Mouse (Mus musculus): ENCODE data around the gene Zdhhc12. TPM values are rescaled to one million over a fixed set of nuclear protein-coding genes. Genes with fewer than 3 reads are reported as not detected.
"Not testable (repeated sequence)": the region's sequence is repeated elsewhere in the genome, so short reads cannot be mapped to it uniquely, and the experiment has no call there.

Zdhhc12 gene
- polyA plus RNA-seq (2016; fragmentation: Nextera tagmentation; extraction: Ambion mirVana) = 65.5 and 66.2 TPM in 2 replicates

DNA sequence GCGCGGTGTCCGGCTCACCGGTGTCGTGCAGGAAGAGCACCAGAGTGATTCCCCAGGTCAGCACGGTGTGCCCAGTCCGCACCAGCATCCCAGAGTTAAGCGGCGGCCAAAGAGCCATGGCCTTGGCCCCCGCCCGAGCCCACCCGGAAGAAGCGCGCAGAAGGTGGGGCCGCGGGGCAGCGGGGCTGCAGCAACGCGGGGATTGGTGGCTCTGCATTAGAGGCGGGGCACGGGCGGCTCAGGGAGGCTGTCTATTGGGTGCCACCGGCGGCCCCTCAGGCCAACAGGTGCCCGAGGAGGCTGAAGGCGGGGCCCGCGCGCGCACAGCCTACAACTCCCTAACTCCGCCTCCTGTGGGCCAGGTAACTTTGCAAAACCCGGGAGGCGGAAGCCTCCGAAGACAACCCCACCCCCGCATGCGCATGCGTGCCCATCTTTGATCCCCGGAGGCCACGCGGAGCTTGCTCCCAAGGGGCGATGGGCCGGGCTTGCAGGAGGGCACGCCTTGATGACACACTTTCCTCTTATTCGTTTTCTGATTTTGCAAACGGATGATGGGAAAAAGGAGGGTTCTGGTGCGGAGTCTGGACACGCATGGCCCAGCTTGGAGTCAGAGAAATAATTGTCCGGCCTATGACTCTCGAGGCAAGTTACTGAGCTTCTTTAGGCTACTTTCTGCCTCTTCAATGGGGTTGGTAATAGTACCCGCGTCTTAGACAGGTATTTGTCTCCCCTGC, at the start of gene Zdhhc12:
TSS of gene Zdhhc12 (minus strand) at position 178 of the 737 bp plus-strand sequence.
- no peaks in the 10 kb centered on the region for H3K27me3 ChIP-seq (ENCODE audit: insufficient read depth, poor library complexity, severe bottlenecking)
- peak; percentile 100 for DNase-seq (ENCODE audit: low spot score)
- peak within 1 kb of the TSS; percentile 78 for H3K4me3 ChIP-seq
- peak within 1 kb of the TSS; percentile 88 for H3K27ac ChIP-seq
- peaks cover 35% of the 10 kb centered on the region for H3K4me1 ChIP-seq
- WGBS = under 1% methylated on average over 51 of the region's 51 CpGs
- no peaks in the 10 kb centered on the region for H3K9me3 ChIP-seq
- peaks cover 52% of the 10 kb centered on the region for H3K36me3 ChIP-seq

GRCm38 (mm10) chr2:30140021-30140420, 46.6 kb upstream of the Zdhhc12 start:
- 90% methylated on average over 4 of the region's 4 CpGs for WGBS
- not testable (repeated sequence) for H3K4me3 ChIP-seq; DNase-seq (ENCODE audit: low spot score); H3K9me3 ChIP-seq; H3K27ac ChIP-seq; H3K27me3 ChIP-seq (ENCODE audit: insufficient read depth, poor library complexity, severe bottlenecking); H3K4me1 ChIP-seq
- H3K36me3 ChIP-seq = peaks cover 84% of the 10 kb centered on the region

- DNase-seq (ENCODE audit: low spot score) = no peak
- peaks cover 24% of the 10 kb centered on the region for H3K4me1 ChIP-seq
- no peaks in the 10 kb centered on the region for H3K9me3 ChIP-seq
- no peak overlapping the region for H3K4me3 ChIP-seq
- no peak overlapping the region for H3K27ac ChIP-seq
- peaks cover 48% of the 10 kb centered on the region for H3K36me3 ChIP-seq
- WGBS = 81% methylated on average over 10 of the region's 10 CpGs
- no peaks in the 10 kb centered on the region for H3K27me3 ChIP-seq (ENCODE audit: insufficient read depth, poor library complexity, severe bottlenecking)
These were observed 43.0 kb upstream of the Zdhhc12 start for GRCm38 (mm10) chr2:30136458-30136857.

GRCm38 (mm10) chr2:30134928-30135620, 41.6 kb upstream of the Zdhhc12 start:
- Histone ChIP-seq H3K4me3 (peak overlapping the region; percentile 88), H3K4me1 (peaks cover 24% of the 10 kb centered on the region), H3K9me3 (no peaks in the 10 kb centered on the region), H3K36me3 (peaks cover 35% of the 10 kb centered on the region), H3K27me3 (ENCODE audit: insufficient read depth, poor library complexity, severe bottlenecking) (no peaks in the 10 kb centered on the region), H3K27ac (peak overlapping the region; percentile 92)
- no peak for DNase-seq (ENCODE audit: low spot score)
- 73% methylated on average over 10 of the region's 10 CpGs for WGBS

DNA sequence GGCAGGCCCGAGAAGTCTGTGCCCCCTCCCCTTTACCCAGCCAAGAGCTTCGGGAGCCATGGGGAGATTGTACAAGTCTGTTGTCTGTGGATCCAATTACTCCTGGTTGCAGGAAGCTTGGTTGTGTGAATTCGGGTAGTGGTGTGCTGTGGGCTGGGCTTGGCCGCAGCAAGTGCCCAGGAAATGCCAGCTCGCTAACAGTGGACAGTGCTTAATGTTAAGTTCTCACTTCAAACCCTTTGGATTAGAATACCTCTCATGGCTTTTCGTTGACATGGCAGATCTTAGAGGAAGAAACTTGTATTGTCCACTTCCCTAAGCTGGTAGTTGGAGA, 40.9 kb upstream of the Zdhhc12 start:
- peaks cover 24% of the 10 kb centered on the region for H3K4me1 ChIP-seq
- no peaks in the 10 kb centered on the region for H3K9me3 ChIP-seq
- DNase-seq (ENCODE audit: low spot score) = no peak
- no peaks in the 10 kb centered on the region for H3K27me3 ChIP-seq (ENCODE audit: insufficient read depth, poor library complexity, severe bottlenecking)
- H3K4me3 ChIP-seq = peak overlapping the region; percentile 88
- WGBS = 25% methylated on average over 6 of the region's 6 CpGs
- H3K36me3 ChIP-seq = peaks cover 33% of the 10 kb centered on the region
- H3K27ac ChIP-seq = peak overlapping the region; percentile 92

DNA sequence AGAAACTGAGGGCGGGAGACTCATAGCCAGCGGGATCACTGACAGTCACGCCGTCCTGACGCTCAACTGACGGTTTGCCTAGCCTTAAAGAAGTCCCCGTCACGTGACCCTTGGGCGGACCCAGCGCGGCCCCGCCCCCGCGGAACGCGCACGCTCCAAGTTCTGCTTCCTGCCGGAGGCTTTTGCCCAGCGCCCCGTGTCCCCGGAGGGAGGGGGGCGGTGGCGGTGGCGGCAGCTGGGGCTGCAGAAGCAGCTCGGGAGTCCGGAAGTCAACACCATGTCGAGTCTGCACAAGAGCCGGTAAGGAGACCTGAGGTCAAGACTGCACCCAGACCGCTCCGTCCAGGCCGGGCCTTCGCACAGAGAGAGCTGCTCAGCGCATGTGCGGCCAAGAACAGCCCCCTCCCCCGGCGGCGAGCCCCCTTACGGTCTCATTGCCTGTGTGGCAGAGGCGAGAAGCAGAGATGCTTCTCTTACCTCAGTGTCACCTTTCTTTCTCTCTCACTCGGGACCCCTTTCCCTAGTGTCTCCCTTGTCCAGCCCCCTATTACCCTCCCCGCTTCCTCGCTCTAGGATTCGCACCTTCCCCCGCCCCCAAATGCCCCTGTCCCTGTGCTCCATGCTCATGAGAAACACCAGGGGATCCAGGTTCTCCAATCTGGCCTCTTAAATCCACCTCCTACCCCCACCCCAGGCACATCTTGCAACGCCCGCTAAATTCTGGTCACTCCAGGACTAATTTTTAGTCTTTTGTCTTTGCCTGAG, 40.3 kb upstream of the Zdhhc12 start, which contains the start of gene Tbc1d13:
TSS of gene Tbc1d13 (plus strand) at position 134 of the 765 bp plus-strand sequence.
- H3K27ac ChIP-seq = peak within 1 kb of the TSS; percentile 92
- H3K4me3 ChIP-seq = peak within 1 kb of the TSS; percentile 88
- no peaks in the 10 kb centered on the region for H3K9me3 ChIP-seq
- DNase-seq (ENCODE audit: low spot score) = peak; percentile 99
- H3K4me1 ChIP-seq = peaks cover 24% of the 10 kb centered on the region
- peaks cover 33% of the 10 kb centered on the region for H3K36me3 ChIP-seq
- no peaks in the 10 kb centered on the region for H3K27me3 ChIP-seq (ENCODE audit: insufficient read depth, poor library complexity, severe bottlenecking)
- WGBS = under 1% methylated on average over 46 of the region's 46 CpGs

- peaks cover 28% of the 10 kb centered on the region for H3K36me3 ChIP-seq
- no peaks in the 10 kb centered on the region for H3K27me3 ChIP-seq (ENCODE audit: insufficient read depth, poor library complexity, severe bottlenecking)
- no peaks in the 10 kb centered on the region for H3K9me3 ChIP-seq
- peak overlapping the region; percentile 88 for H3K4me3 ChIP-seq
- peaks cover 24% of the 10 kb centered on the region for H3K4me1 ChIP-seq
- WGBS = 23% methylated on average over 16 of the region's 16 CpGs
- H3K27ac ChIP-seq = peak overlapping the region; percentile 92
- DNase-seq (ENCODE audit: low spot score) = no peak
These were observed 39.6 kb upstream of the Zdhhc12 start for GRCm38 (mm10) chr2:30132801-30133612.

- not testable (repeated sequence) for H3K9me3 ChIP-seq; H3K27me3 ChIP-seq (ENCODE audit: insufficient read depth, poor library complexity, severe bottlenecking); H3K27ac ChIP-seq; DNase-seq (ENCODE audit: low spot score); H3K4me3 ChIP-seq
- peaks cover 24% of the 10 kb centered on the region for H3K4me1 ChIP-seq
- 67% methylated on average over 5 of the region's 5 CpGs for WGBS
- peaks cover 11% of the 10 kb centered on the region for H3K36me3 ChIP-seq
These were observed 37.8 kb upstream of the Zdhhc12 start for GRCm38 (mm10) chr2:30131240-30131639.

DNA sequence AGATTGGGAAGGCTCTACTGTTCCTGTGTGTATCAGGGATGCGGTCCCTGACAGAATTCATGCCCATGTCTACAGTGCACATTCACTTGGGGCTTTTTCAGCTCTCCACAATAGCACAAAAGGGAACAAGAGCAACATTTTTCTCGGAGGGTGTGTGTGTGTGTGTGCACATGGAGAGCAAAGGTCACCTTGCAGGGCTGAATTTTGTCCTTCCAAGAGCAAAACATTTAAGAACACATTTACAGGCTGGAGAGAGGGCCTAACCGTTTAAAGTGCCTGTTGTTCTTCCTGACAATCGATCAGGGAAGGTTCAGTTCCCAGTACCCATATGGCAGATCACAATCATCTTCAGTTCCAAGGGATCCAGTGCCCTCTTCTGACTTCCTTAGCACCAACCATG, 36.7 kb upstream of the Zdhhc12 start:
- 79% methylated on average over 4 of the region's 4 CpGs for WGBS

GRCm38 (mm10) chr2:30128789-30129188, 35.3 kb upstream of the Zdhhc12 start:
- H3K36me3 ChIP-seq = no peaks in the 10 kb centered on the region
- H3K9me3 ChIP-seq = no peaks in the 10 kb centered on the region
- peaks cover 13% of the 10 kb centered on the region for H3K4me1 ChIP-seq
- no peak overlapping the region for H3K27ac ChIP-seq
- DNase-seq (ENCODE audit: low spot score) = no peak
- 28% methylated on average over 2 of the region's 2 CpGs for WGBS
- no peaks in the 10 kb centered on the region for H3K27me3 ChIP-seq (ENCODE audit: insufficient read depth, poor library complexity, severe bottlenecking)
- no peak overlapping the region for H3K4me3 ChIP-seq

More for the DNA sequence above, 36.7 kb upstream of the Zdhhc12 start:
- H3K9me3 ChIP-seq = no peaks in the 10 kb centered on the region
- no peak for DNase-seq (ENCODE audit: low spot score)
- H3K27me3 ChIP-seq (ENCODE audit: insufficient read depth, poor library complexity, severe bottlenecking) = no peaks in the 10 kb centered on the region
- peaks cover under 1% of the 10 kb centered on the region; the same call in 1 of the 2 replicates for H3K36me3 ChIP-seq
- no peak overlapping the region for H3K27ac ChIP-seq
- no peak overlapping the region for H3K4me3 ChIP-seq
- H3K4me1 ChIP-seq = peaks cover 21% of the 10 kb centered on the region

GRCm38 (mm10) chr2:30124472-30125274, 31.2 kb upstream of the Zdhhc12 start, which contains the start of gene Zer1:
Gene Zer1, minus strand, starts transcription at chr2:30124585.
- Histone ChIP-seq H3K27me3 (ENCODE audit: insufficient read depth, poor library complexity, severe bottlenecking) (no peaks in the 10 kb centered on the region), H3K27ac (peak within 1 kb of the TSS; percentile 97), H3K4me1 (peaks cover 20% of the 10 kb centered on the region), H3K36me3 (0 out of 2 replicates have a peak, but pooled peaks cover 4% of the 10 kb centered on the region), H3K4me3 (peak within 1 kb of the TSS; percentile 92), H3K9me3 (no peaks in the 10 kb centered on the region)
- peak; percentile 98 for DNase-seq (ENCODE audit: low spot score)
- 11% methylated on average over 31 of the region's 31 CpGs for WGBS
